Mouse (Mus musculus) adrenal gland, adult 10 weeks (tissue): ENCODE data around the gene Spsb2. TPM values are rescaled to one million over a fixed set of nuclear protein-coding genes. Genes with fewer than 3 reads are reported as not detected.

Source experiments
- polyA plus RNA-seq: library from polyadenylated mRNA; stranded (reverse); fragments of 350-450 nt; fragmentation: Illumina TruSeq; extraction: RNeasy Lipid Tissue Mini Kit (QIAGEN cat#74804); gene quantifications from one replicate; pipeline ENCODE4 v1.2.3, GENCODE M21; 2014; ENCODE audit warnings: low read depth, low replicate concordance

Gene Spsb2
- polyA plus RNA-seq, result not detected

GRCm38 (mm10) chr6:124808358-124809012 lies at the start of gene Spsb2:
Gene Spsb2 (plus strand): TSS chr6:124808661.

GRCm38 (mm10) chr6:124769101-124769765 lies 39.2 kb upstream of the Spsb2 start, which contains the start of gene Eno2:
Gene Eno2 (minus strand): TSS chr6:124769673.

GRCm38 (mm10) chr6:124779222-124779983 lies 29.1 kb upstream of the Spsb2 start, which contains the start of gene Lrrc23:
Gene Lrrc23 (minus strand): TSS chr6:124779727.

GRCm38 (mm10) chr6:124813933-124814332 lies 5.5 kb downstream of the Spsb2 start, which contains the start of gene Tpi1:
Gene Tpi1 (minus strand): TSS chr6:124814296.

GRCm38 (mm10) chr6:124828868-124829798 lies 20.7 kb downstream of the Spsb2 start, which contains the start of the genes Usp5 and Cdca3:
Gene Usp5 (minus strand): TSS chr6:124829484.
Gene Cdca3 (plus strand): TSS chr6:124829547.

GRCm38 (mm10) chr6:124840241-124841167 lies 32.0 kb downstream of the Spsb2 start, which contains the start of gene Gnb3:
Gene Gnb3 (minus strand): TSS chr6:124840275.

GRCm38 (mm10) chr6:124856916-124857839 lies 48.7 kb downstream of the Spsb2 start, which contains the start of gene P3h3:
Gene P3h3 (minus strand): TSS chr6:124857752.

Other genes with a start within 250 kb of the Spsb2 start
- gene C1rb, start 238.4 kb upstream of the Spsb2 start, polyA plus RNA-seq, result 0.29 TPM
- 0.29 TPM for gene C1s2, start 172.6 kb upstream of the Spsb2 start, polyA plus RNA-seq
- 56.7 TPM for gene Lpcat3, start 145.6 kb upstream of the Spsb2 start, polyA plus RNA-seq
- 16.4 TPM for gene Emg1, start 96.5 kb upstream of the Spsb2 start, polyA plus RNA-seq
- gene Phb2, start 96.3 kb upstream of the Spsb2 start, polyA plus RNA-seq, result 35.9 TPM
- gene Ptpn6, start 69.9 kb upstream of the Spsb2 start, polyA plus RNA-seq, result 1.5 TPM
- gene Grcc10, start 67.3 kb upstream of the Spsb2 start, polyA plus RNA-seq, result 4.3 TPM
- not detected for gene Gm45234, start 52.6 kb upstream of the Spsb2 start, polyA plus RNA-seq
- 1.3 TPM for gene Atn1, start 52.1 kb upstream of the Spsb2 start, polyA plus RNA-seq
- gene Eno2, start 39.0 kb upstream of the Spsb2 start, polyA plus RNA-seq, result 2.2 TPM
- gene Lrrc23, start 28.9 kb upstream of the Spsb2 start, polyA plus RNA-seq, result not detected
- gene Tpi1, start 5.6 kb downstream of the Spsb2 start, polyA plus RNA-seq, result 34.6 TPM
- gene Usp5, start 20.8 kb downstream of the Spsb2 start, polyA plus RNA-seq, result 34.7 TPM
- gene Cdca3, start 20.9 kb downstream of the Spsb2 start, polyA plus RNA-seq, result 1.5 TPM
- gene Gnb3, start 31.6 kb downstream of the Spsb2 start, polyA plus RNA-seq, result 0.35 TPM
- 0.93 TPM for gene P3h3, start 49.1 kb downstream of the Spsb2 start, polyA plus RNA-seq
- not detected for gene Gpr162, start 55.3 kb downstream of the Spsb2 start, polyA plus RNA-seq
- 0.29 TPM for gene Cd4, start 79.6 kb downstream of the Spsb2 start, polyA plus RNA-seq
- gene Lag3, start 103.0 kb downstream of the Spsb2 start, polyA plus RNA-seq, result 0.29 TPM
- gene Ptms, start 111.4 kb downstream of the Spsb2 start, polyA plus RNA-seq, result 243 TPM
- 12.2 TPM for gene Mlf2, start 122.7 kb downstream of the Spsb2 start, polyA plus RNA-seq
- 32.9 TPM for gene Cops7a, start 156.9 kb downstream of the Spsb2 start, polyA plus RNA-seq
- not detected for gene Pianp, start 188.0 kb downstream of the Spsb2 start, polyA plus RNA-seq
- gene Zfp384, start 200.5 kb downstream of the Spsb2 start, polyA plus RNA-seq, result 17.4 TPM
- 18.3 TPM for gene Ing4, start 231.1 kb downstream of the Spsb2 start, polyA plus RNA-seq
- not detected for gene Acrbp, start 241.0 kb downstream of the Spsb2 start, polyA plus RNA-seq